Comparison of ENCODE assay signal across 11 mouse cellular contexts in the genomic region with DNA sequence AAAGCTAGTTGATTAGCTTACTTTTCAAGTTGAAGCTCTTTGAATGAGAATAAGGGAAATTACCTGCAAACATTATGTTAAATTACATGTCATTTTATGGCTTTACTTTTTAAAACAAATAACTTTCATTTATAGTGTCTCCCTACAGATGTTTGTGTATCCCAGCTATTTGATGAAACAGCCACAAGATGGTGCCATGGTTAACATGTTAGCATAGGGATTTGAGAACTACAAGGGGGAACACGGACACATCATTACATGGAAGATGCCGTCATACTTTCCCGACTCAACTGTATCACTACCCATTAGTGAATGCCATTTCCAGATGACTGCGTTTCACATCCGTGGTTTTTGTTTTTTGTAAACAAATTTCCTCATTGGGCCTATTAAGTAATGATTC. TPM values are rescaled to one million over a fixed set of nuclear protein-coding genes. Genes with fewer than 3 reads are reported as not detected.
A peak's percentile ranks its signal among the peaks of the same experiment; 100 is the strongest.
DNase-seq lines count a peak whose midpoint lies in the region; ATAC-seq and TF ChIP-seq lines count a peak whose summit lies in the region.
"Had no signal": no experiment of that assay in that cellular context is flagged by ENCODE, and none has a peak within 500 bp of the region (broad histone marks: within the 10 kb centered on the region; RNA-seq: fewer than 3 reads in every experiment).

No protein-coding gene starts in this region.

- no peaks in the 10 kb centered on the region for H3K36me3 ChIP-seq in kidney, embryonic 14.5 days (ENCODE audit: control insufficient read depth, insufficient read depth, low read length)
- H3K36me3 ChIP-seq in ES-E14 (ENCODE audit: control insufficient read depth, insufficient read depth, low read length, poor library complexity, severe bottlenecking) = no peaks in the 10 kb centered on the region

- no peak for ATAC-seq in kidney, embryonic 14.5 days (ENCODE audit: low FRiP score, low TSS enrichment)

- H3K27ac ChIP-seq in kidney, embryonic 14.5 days (ENCODE audit: low read depth, low read length) = no peak overlapping the region
- H3K27ac ChIP-seq in ES-E14 (ENCODE audit: insufficient read depth, low read depth, low read length, poor library complexity, severe bottlenecking) = no peak overlapping the region

- in situ Hi-C loops in ES-E14 (cut with MboI; ENCODE audit: low sequenced_read_pairs in 2 of 2, unreplicated experiment in 2 of 2) = no loop called here

- no peak overlapping the region for H3K9ac ChIP-seq in kidney, embryonic 14.5 days (ENCODE audit: low read depth, low read length)
- no peak overlapping the region for H3K9ac ChIP-seq in ES-E14 (ENCODE audit: insufficient read depth, low read depth, low read length, poor library complexity, severe bottlenecking)

- no peaks in the 10 kb centered on the region for H3K9me3 ChIP-seq in kidney, embryonic 14.5 days (ENCODE audit: control insufficient read depth, low read length)
- H3K9me3 ChIP-seq in ES-E14 (ENCODE audit: control insufficient read depth, insufficient read depth, low read depth, low read length) = no peaks in the 10 kb centered on the region

- no peak overlapping the region for H3K4me2 ChIP-seq in kidney, embryonic 14.5 days (replicated peaks; ENCODE audit: low read depth, low read length)

- peak; percentile 18 to 30 for DNase-seq in cerebellum, postnatal 14 days
- no peak for DNase-seq in cerebellum, postnatal 4 days (ENCODE audit: low spot score in 2 of 2)
- peak; percentile 26 for DNase-seq in kidney, postnatal 14 days
- DNase-seq in ES-E14 (ENCODE audit: low read depth, low spot score) = no peak
- DNase-seq in lung, postnatal 25 days (ENCODE audit: low spot score) = peak; percentile 21
- DNase-seq in right cerebral cortex, postnatal 36 days (ENCODE audit: low spot score in 2 of 2) = no peak
- no peak for DNase-seq in testis, postnatal 10 days (ENCODE audit: low spot score)
- DNase-seq: gastrocnemius, postnatal 36 days; layer of hippocampus, adult 9-11 months had no signal

- whole genome bisulfite sequencing in kidney, embryonic 14.5 days = 79% methylated on average over 5 of the region's 5 CpGs

- no peaks in the 10 kb centered on the region for H3K27me3 ChIP-seq in kidney, embryonic 14.5 days (ENCODE audit: control insufficient read depth, insufficient read depth, low read length)

- no peak overlapping the region for H3K4me3 ChIP-seq in kidney, embryonic 14.5 days (ENCODE audit: low read length)
- no peak overlapping the region for H3K4me3 ChIP-seq in ES-E14 (ENCODE audit: insufficient read depth in 1 of 2, low read depth in 1 of 2, low read length in 2 of 2, poor library complexity in 1 of 2, severe bottlenecking in 1 of 2)

- H3K4me1 ChIP-seq in kidney, embryonic 14.5 days (ENCODE audit: control insufficient read depth, insufficient read depth, low read length) = no peaks in the 10 kb centered on the region
- H3K4me1 ChIP-seq in ES-E14 (ENCODE audit: control insufficient read depth in 2 of 2, insufficient read depth in 2 of 2, low read length in 2 of 2, poor library complexity in 1 of 2) = no peaks in the 10 kb centered on the region

TF ChIP-seq in ES-E14, 5 proteins besides CTCF, POLR2A, EP300 and RAD21:
- TF ChIP-seq ZNF384 (IDR thresholded peaks at IDR 0.05; ENCODE audit: low read depth, low read length) (no peak), MAFK (IDR thresholded peaks at IDR 0.05; ENCODE audit: insufficient read depth, low read depth, low read length) (no peak), ZC3H11A (IDR thresholded peaks at IDR 0.05; ENCODE audit: borderline replicate concordance, low read depth, low read length) (0 out of 2 replicates have a peak, but pooled peaks have one; percentile 2), HCFC1 (IDR thresholded peaks at IDR 0.05; ENCODE audit: borderline replicate concordance, insufficient read depth, low read length) (no peak), CHD2 (IDR thresholded peaks at IDR 0.05; ENCODE audit: low read depth, low read length) (no peak)

RNA-seq across cellular contexts. Expression of gene 4930522H14Rik, which starts 45.8 kb away (rescaled TPM):
- polyA plus RNA-seq in kidney, embryonic 14.5 days (2014; fragmentation: Nextera tagmentation; extraction: Ambion mirVana) = not detected in 2 replicates
- not detected in 2 replicates for total RNA-seq in ES-E14 (2012; rRNA removed)
- total RNA-seq: gastrocnemius, postnatal 36 days had no signal
- polyA plus RNA-seq: embryonic facial prominence, embryonic 11.5 days had no signal

Comparison
In these comparisons a context has a peak if more than half of its experiments do, and no peak if none do; other contexts are left out.
1. DNase-seq: peak in cerebellum, postnatal 14 days (2 of 2), kidney, postnatal 14 days (single experiment) and lung, postnatal 25 days (single experiment); none in cerebellum, postnatal 4 days (0 of 2), ES-E14 (single experiment), right cerebral cortex, postnatal 36 days (0 of 2) and testis, postnatal 10 days (single experiment).